11 mouse cellular contexts compared by ENCODE assay signal in the genomic region with DNA sequence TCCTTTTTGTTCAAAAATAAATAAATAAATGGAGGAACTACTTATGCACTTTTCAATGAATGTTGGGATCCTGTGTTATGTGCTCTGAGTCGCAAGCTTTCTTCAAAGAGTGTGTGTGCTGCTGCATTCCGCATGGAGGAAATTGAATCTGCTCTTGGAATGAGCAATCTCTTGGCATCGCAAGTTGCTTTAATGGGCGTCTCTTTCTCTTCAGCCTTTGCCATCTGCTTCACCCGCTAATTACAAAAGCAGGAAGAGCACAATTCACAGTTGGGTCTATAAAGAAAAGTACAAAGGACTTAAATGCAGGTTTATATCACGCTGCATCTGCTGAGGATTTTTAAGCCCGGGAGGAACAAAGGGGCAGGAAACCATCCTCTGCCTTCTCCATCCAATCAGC.
DNase-seq lines count a peak whose midpoint lies in the region; ATAC-seq and TF ChIP-seq lines count a peak whose summit lies in the region.
"Had no signal": no experiment of that assay in that cellular context is flagged by ENCODE, and none has a peak within 500 bp of the region (broad histone marks: within the 10 kb centered on the region; RNA-seq: fewer than 3 reads in every experiment).

No protein-coding gene starts in this region.

- H3K9ac ChIP-seq in hindbrain, postnatal 0 days (replicated peaks; ENCODE audit: low read length) = no peak overlapping the region
- H3K9ac ChIP-seq in hindbrain, embryonic 14.5 days = no peak overlapping the region
- H3K9ac ChIP-seq in forebrain, embryonic 12.5 days = no peak overlapping the region
- no peak overlapping the region for H3K9ac ChIP-seq in intestine, embryonic 16.5 days (ENCODE audit: low read depth, low read length)
- H3K9ac ChIP-seq: kidney, embryonic 15.5 days; limb, embryonic 13.5 days; lung, embryonic 14.5 days had no signal

- H3K27me3 ChIP-seq in hindbrain, postnatal 0 days (ENCODE audit: insufficient read depth, low read length) = no peaks in the 10 kb centered on the region
- no peaks in the 10 kb centered on the region for H3K27me3 ChIP-seq in hindbrain, embryonic 14.5 days (ENCODE audit: control insufficient read depth, insufficient read depth, low read length)
- no peaks in the 10 kb centered on the region for H3K27me3 ChIP-seq in forebrain, embryonic 12.5 days
- H3K27me3 ChIP-seq in intestine, embryonic 16.5 days (replicated peaks; ENCODE audit: control insufficient read depth, insufficient read depth, low read length) = no peaks in the 10 kb centered on the region
- H3K27me3 ChIP-seq: kidney, embryonic 15.5 days; limb, embryonic 13.5 days had no signal

- H3K4me2 ChIP-seq in hindbrain, postnatal 0 days (ENCODE audit: low read depth, low read length) = peak overlapping the region; percentile 24; the same call in 1 of the 2 replicates
- H3K4me2 ChIP-seq in hindbrain, embryonic 14.5 days (replicated peaks) = no peak overlapping the region
- H3K4me2 ChIP-seq in forebrain, embryonic 12.5 days = no peak overlapping the region
- no peak overlapping the region for H3K4me2 ChIP-seq in intestine, embryonic 16.5 days (ENCODE audit: low read depth, low read length)
- H3K4me2 ChIP-seq: kidney, embryonic 15.5 days; limb, embryonic 13.5 days; lung, embryonic 14.5 days had no signal

- no peaks in the 10 kb centered on the region for H3K9me3 ChIP-seq in hindbrain, postnatal 0 days (ENCODE audit: low read length)
- H3K9me3 ChIP-seq in hindbrain, embryonic 14.5 days (ENCODE audit: control insufficient read depth, low read length) = no peaks in the 10 kb centered on the region
- H3K9me3 ChIP-seq in forebrain, embryonic 12.5 days = no peaks in the 10 kb centered on the region
- no peaks in the 10 kb centered on the region for H3K9me3 ChIP-seq in intestine, embryonic 16.5 days (ENCODE audit: control insufficient read depth, low read length)
- H3K9me3 ChIP-seq: kidney, embryonic 15.5 days; limb, embryonic 13.5 days had no signal

- no peaks in the 10 kb centered on the region for H3K36me3 ChIP-seq in hindbrain, postnatal 0 days (ENCODE audit: insufficient read depth, low read length)
- no peaks in the 10 kb centered on the region for H3K36me3 ChIP-seq in hindbrain, embryonic 14.5 days (replicated peaks; ENCODE audit: control insufficient read depth, insufficient read depth)
- no peaks in the 10 kb centered on the region for H3K36me3 ChIP-seq in forebrain, embryonic 12.5 days (replicated peaks)
- H3K36me3 ChIP-seq in intestine, embryonic 16.5 days (ENCODE audit: control insufficient read depth, insufficient read depth, low read length) = no peaks in the 10 kb centered on the region
- H3K36me3 ChIP-seq: kidney, embryonic 15.5 days; limb, embryonic 13.5 days had no signal

- no peak overlapping the region for H3K27ac ChIP-seq in hindbrain, postnatal 0 days
- no peak overlapping the region for H3K27ac ChIP-seq in hindbrain, embryonic 14.5 days
- no peak overlapping the region for H3K27ac ChIP-seq in forebrain, embryonic 12.5 days
- H3K27ac ChIP-seq in intestine, embryonic 16.5 days (ENCODE audit: low read length) = no peak overlapping the region
- H3K27ac ChIP-seq: kidney, embryonic 15.5 days; limb, embryonic 13.5 days had no signal

- WGBS in hindbrain, postnatal 0 days = 45% methylated on average over 7 of the region's 7 CpGs
- 50% methylated on average over 7 of the region's 7 CpGs for WGBS in hindbrain, embryonic 14.5 days
- 37% methylated on average over 7 of the region's 7 CpGs for WGBS in forebrain, embryonic 12.5 days
- 73% methylated on average over 7 of the region's 7 CpGs for WGBS in intestine, embryonic 16.5 days

- H3K4me1 ChIP-seq in hindbrain, postnatal 0 days (ENCODE audit: insufficient read depth, low read length) = no peaks in the 10 kb centered on the region
- no peaks in the 10 kb centered on the region for H3K4me1 ChIP-seq in hindbrain, embryonic 14.5 days (replicated peaks; ENCODE audit: control insufficient read depth, insufficient read depth, low read length)
- H3K4me1 ChIP-seq in forebrain, embryonic 12.5 days = peaks cover 4% of the 10 kb centered on the region; the same call in 1 of the 2 replicates
- no peaks in the 10 kb centered on the region for H3K4me1 ChIP-seq in intestine, embryonic 16.5 days (ENCODE audit: control insufficient read depth, insufficient read depth, low read length)
- H3K4me1 ChIP-seq: kidney, embryonic 15.5 days; limb, embryonic 13.5 days had no signal

- no peak for ATAC-seq in hindbrain, postnatal 0 days
- no peak for ATAC-seq in hindbrain, embryonic 14.5 days (ENCODE audit: low FRiP score)
- ATAC-seq in forebrain, embryonic 12.5 days (ENCODE audit: low FRiP score) = peak; percentile 58; the same call in 1 of the 2 replicates
- ATAC-seq in intestine, embryonic 16.5 days = no peak

- no peak overlapping the region for H3K4me3 ChIP-seq in hindbrain, postnatal 0 days (ENCODE audit: low read length)
- H3K4me3 ChIP-seq in hindbrain, embryonic 14.5 days (replicated peaks; ENCODE audit: low read length) = no peak overlapping the region
- H3K4me3 ChIP-seq in forebrain, embryonic 12.5 days (replicated peaks) = no peak overlapping the region
- H3K4me3 ChIP-seq in intestine, embryonic 16.5 days (ENCODE audit: low read length) = no peak overlapping the region
- H3K4me3 ChIP-seq: kidney, embryonic 15.5 days; limb, embryonic 13.5 days had no signal

- TF ChIP-seq CTCF in hindbrain, postnatal 0 days (IDR thresholded peaks at IDR 0.05; ENCODE audit: low read depth) = no peak

- DNase-seq in hindbrain, postnatal 0 days (ENCODE audit: low spot score) = peak; percentile 29
- no peak for DNase-seq in hindbrain, embryonic 14.5 days (ENCODE audit: low spot score)
- peak; percentile 77 for DNase-seq in brain, adult 2 months (ENCODE audit: low read depth, low spot score)
- peak; percentile 5 to 10 for DNase-seq in layer of hippocampus, postnatal 10 days (ENCODE audit: low spot score in 2 of 2)
- no peak for DNase-seq in lung, postnatal 25 days (ENCODE audit: low spot score)
- DNase-seq: heart, postnatal 4 days; lung, embryonic 14.5 days had no signal

Comparison
In these comparisons a context has a peak if more than half of its experiments do, and no peak if none do; other contexts are left out.
1. DNase-seq: peak in hindbrain, postnatal 0 days (single experiment), brain, adult 2 months (single experiment) and layer of hippocampus, postnatal 10 days (2 of 2); none in hindbrain, embryonic 14.5 days (single experiment) and lung, postnatal 25 days (single experiment).